Mouse (Mus musculus) hindbrain, postnatal 0 days (tissue): ENCODE measurements at regions not wholly inside any gene's neighbourhood (a gene's known extent, or its start where the extent isn't known, plus 50 kb on each side); places are given as distances from the start of the nearest gene placed in this dataset.

Source experiments
- ATAC-seq: fragments of 200-750 bp; cut with Nextera tagmentation; 2 replicates; pipeline ENCODE4 v1.8.0; 2017; ENCODE audit warnings: mild to moderate bottlenecking, moderate TSS enrichment, moderate library complexity
- DNase-seq: peaks from one replicate; pipeline ENCODE4 v3.0.0-alpha.2; 2015; ENCODE audit warnings: low spot score
- H3K27ac ChIP-seq: fragments of 300-500 bp; sonication (generic); 2 replicates; pipeline ENCODE4 v1.5.1; 2014; ENCODE audit warnings: mild to moderate bottlenecking
- H3K27me3 ChIP-seq: fragments of 300-500 bp; sonication (generic); 2 replicates; pipeline ENCODE4 v1.6.1; 2014; ENCODE audit warnings: low read length, mixed read lengths; ENCODE audit not compliant: insufficient read depth
- H3K36me3 ChIP-seq: fragments of 300-500 bp; sonication (generic); 2 replicates; pipeline ENCODE4 v1.6.1; 2014; ENCODE audit warnings: low read length, mixed read lengths; ENCODE audit not compliant: insufficient read depth
- H3K4me1 ChIP-seq: fragments of 300-500 bp; sonication (generic); 2 replicates; pipeline ENCODE4 v1.6.1; 2014; ENCODE audit warnings: antibody characterized with exemption, low read length, mixed read lengths; ENCODE audit not compliant: insufficient read depth
- H3K4me2 ChIP-seq: fragments of 300-500 bp; sonication (generic); 2 replicates; pipeline ENCODE4 v1.6.1; 2014; ENCODE audit warnings: low read depth, mild to moderate bottlenecking, low read length, moderate library complexity, mixed read lengths
- H3K4me3 ChIP-seq: fragments of 300-500 bp; sonication (generic); 2 replicates; pipeline ENCODE4 v1.5.1; 2014; ENCODE audit warnings: low read length
- H3K9ac ChIP-seq: fragments of 300-500 bp; sonication (generic); replicated peaks from 2 replicates; pipeline ENCODE4 v1.6.1; 2014; ENCODE audit warnings: mild to moderate bottlenecking, low read length, moderate library complexity, mixed read lengths
- H3K9me3 ChIP-seq: fragments of 300-500 bp; sonication (generic); 2 replicates; pipeline ENCODE4 v1.6.1; 2016; ENCODE audit warnings: low read length, mixed read lengths
- CTCF ChIP-seq: IDR thresholded peaks from 2 replicates; pipeline ENCODE4 v1.5.1; 2016; ENCODE audit warnings: antibody characterized with exemption, control low read depth, low read depth
- WGBS: fragments of 180-500 bp; shearing (Covaris S2); extraction: QIAGEN DNeasy Blood & Tissue Kit; methylation state at CpG from one replicate; pipeline ENCODE4 v1.1.7; 2014; 5-methylcytosine and 5-hydroxymethylcytosine counted together

DNA sequence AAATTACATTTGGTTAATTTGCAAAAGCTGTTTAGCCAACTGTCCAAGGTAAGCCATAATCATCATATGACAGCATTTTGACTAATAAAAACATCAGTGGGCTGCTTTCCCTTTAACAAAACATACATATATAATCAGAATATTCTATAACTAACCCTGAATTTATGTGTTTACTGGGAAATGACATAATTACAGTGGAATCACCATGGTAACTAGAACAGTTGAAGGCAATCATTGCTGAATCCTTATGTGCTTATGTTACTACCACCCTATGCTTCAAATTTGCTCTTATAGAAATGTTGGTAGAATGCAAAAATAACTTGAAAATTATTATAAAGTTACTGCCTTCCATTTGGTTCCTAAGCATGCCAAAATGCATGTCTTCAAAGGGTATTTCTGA lies 340.6 kb upstream of the Gm5415 start:
- no peak overlapping the region for H3K4me2 ChIP-seq
- no peak overlapping the region for H3K4me3 ChIP-seq
- ATAC-seq (no peak), DNase-seq (no peak)
- H3K9ac ChIP-seq, result no peak overlapping the region
- no peaks in the 10 kb centered on the region for H3K4me1 ChIP-seq
- H3K9me3 ChIP-seq, result no peaks in the 10 kb centered on the region
- no peaks in the 10 kb centered on the region for H3K27me3 ChIP-seq
- H3K27ac ChIP-seq, result no peak overlapping the region
- no peak for TF ChIP-seq CTCF
- H3K36me3 ChIP-seq, result no peaks in the 10 kb centered on the region

DNA sequence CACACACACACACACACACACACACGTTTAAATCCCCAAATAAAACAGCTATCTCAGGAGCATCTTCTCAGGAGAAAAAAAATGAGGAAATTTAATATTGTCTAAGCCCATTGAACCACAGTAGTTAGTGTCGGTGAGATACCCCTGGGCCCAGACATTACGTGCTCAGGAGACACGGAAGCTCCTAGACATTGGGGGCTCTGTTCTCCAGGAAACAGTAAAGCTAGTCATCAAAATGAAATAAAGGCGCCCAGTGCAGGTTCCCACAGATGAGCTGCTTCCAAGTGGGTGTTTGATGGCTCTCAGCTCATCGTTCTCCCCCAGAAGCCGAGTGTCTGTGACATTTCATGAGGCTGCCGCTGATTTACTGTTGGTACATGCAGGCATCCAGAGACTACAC lies 325.8 kb upstream of the Gm5415 start:
- WGBS, result 74% methylated on average over 8 of the region's 8 CpGs
- Histone ChIP-seq H3K9me3 (no peaks in the 10 kb centered on the region), H3K27me3 (no peaks in the 10 kb centered on the region), H3K4me2 (no peak overlapping the region), H3K4me1 (no peaks in the 10 kb centered on the region), H3K27ac (no peak overlapping the region), H3K9ac (no peak overlapping the region), H3K4me3 (no peak overlapping the region), H3K36me3 (no peaks in the 10 kb centered on the region)
- peak; percentile 29 for DNase-seq
- ATAC-seq, result 0 out of 2 replicates have a peak, but pooled peaks have one; percentile 49
- TF ChIP-seq CTCF, result no peak

DNA sequence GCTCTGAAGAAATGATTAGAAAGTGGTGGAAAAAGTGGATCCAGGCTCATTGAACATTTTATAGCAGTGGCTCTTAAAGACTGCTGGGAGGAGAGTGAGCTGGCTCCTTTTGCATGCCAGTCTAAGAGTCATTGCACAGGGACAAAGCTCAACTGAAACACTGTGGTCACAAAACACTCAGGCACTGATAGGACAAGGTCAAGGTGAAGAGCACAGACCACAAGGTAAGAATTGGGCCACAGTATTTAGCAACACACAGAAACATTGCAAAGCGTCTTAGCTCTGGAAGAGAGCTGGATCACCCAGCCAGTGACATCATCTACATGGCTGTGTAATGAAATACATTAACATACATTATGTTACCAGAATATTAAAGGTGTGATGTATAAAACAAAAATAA lies 319.0 kb upstream of the Gm5415 start:
- no peak for TF ChIP-seq CTCF
- ATAC-seq, result no peak
- H3K27ac ChIP-seq, result no peak overlapping the region
- no peak for DNase-seq
- no peak overlapping the region for H3K9ac ChIP-seq
- H3K27me3 ChIP-seq, result no peaks in the 10 kb centered on the region
- no peak overlapping the region for H3K4me2 ChIP-seq
- no peaks in the 10 kb centered on the region for H3K4me1 ChIP-seq
- no peaks in the 10 kb centered on the region for H3K36me3 ChIP-seq
- 87% methylated on average over 1 of the region's 1 CpGs for WGBS
- no peak overlapping the region for H3K4me3 ChIP-seq
- no peaks in the 10 kb centered on the region for H3K9me3 ChIP-seq

DNA sequence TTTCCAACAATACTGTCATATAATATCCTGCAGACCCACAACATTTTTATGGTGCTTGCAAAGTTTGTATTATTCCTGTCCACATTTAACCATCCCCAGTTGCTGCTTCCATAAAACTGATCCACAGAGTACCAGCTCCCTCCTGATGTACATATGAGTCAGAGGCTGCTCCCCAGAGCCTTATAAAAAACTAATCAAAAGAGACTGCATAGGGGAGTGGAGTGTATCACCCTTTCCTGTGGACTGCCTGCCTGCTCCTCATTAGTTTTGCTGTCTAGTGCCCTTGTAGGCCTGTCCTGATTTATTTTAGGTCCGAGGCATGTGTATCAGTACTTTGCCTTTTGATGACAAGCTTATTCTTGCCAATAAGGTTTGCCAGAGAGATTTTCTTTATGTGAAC lies 310.9 kb upstream of the Gm5415 start:
- ATAC-seq, result no peak

More for the DNA sequence above, 310.9 kb upstream of the Gm5415 start:
- Histone ChIP-seq H3K27me3 (no peaks in the 10 kb centered on the region), H3K4me1 (no peaks in the 10 kb centered on the region), H3K4me2 (no peak overlapping the region), H3K9ac (no peak overlapping the region), H3K27ac (no peak overlapping the region), H3K9me3 (no peaks in the 10 kb centered on the region), H3K36me3 (no peaks in the 10 kb centered on the region), H3K4me3 (no peak overlapping the region)
- DNase-seq, result no peak
- WGBS, result 68% methylated on average over 1 of the region's 1 CpGs
- TF ChIP-seq CTCF, result no peak
